20 mouse cellular contexts compared by ENCODE assay signal in genomic region chr15:92452620-92453019, GRCm38 (mm10). TPM values are rescaled to one million over a fixed set of nuclear protein-coding genes. Genes with fewer than 3 reads are reported as not detected.
A peak's percentile ranks its signal among the peaks of the same experiment; 100 is the strongest.
DNase-seq lines count a peak whose midpoint lies in the region; ATAC-seq lines count a peak whose summit lies in the region.
"Had no signal": no experiment of that assay in that cellular context is flagged by ENCODE, and none has a peak within 500 bp of the region (broad histone marks: within the 10 kb centered on the region; RNA-seq: fewer than 3 reads in every experiment).

No protein-coding gene starts in this region.

- no peaks in the 10 kb centered on the region; the same call in 1 of the 2 replicates for H3K9me3 ChIP-seq in hindbrain, embryonic 12.5 days (replicated peaks)
- H3K9me3 ChIP-seq in hindbrain, embryonic 10.5 days: no peaks in the 10 kb centered on the region
- H3K9me3 ChIP-seq in neural tube, embryonic 12.5 days: no peaks in the 10 kb centered on the region
- no peaks in the 10 kb centered on the region for H3K9me3 ChIP-seq in hindbrain, embryonic 15.5 days
- H3K9me3 ChIP-seq in neural tube, embryonic 13.5 days: no peaks in the 10 kb centered on the region
- H3K9me3 ChIP-seq: embryonic facial prominence, embryonic 10.5 days; forebrain, embryonic 13.5 days had no signal

- no peak for DNase-seq in hindbrain, embryonic 10.5 days (ENCODE audit: low spot score)
- DNase-seq in neural tube, embryonic 10.5 days (ENCODE audit: extremely low spot score, low spot score): no peak
- no peak for DNase-seq in ovary, adult 18-20 months (ENCODE audit: low spot score)
- DNase-seq: adrenal gland, adult 2 months; adrenal gland, postnatal 25 days; cerebellum, adult 2 months; cerebellum, postnatal 10 days; forebrain, postnatal 0 days; gastrocnemius, adult 2 months; gastrocnemius, postnatal 25 days; heart, postnatal 36 days had no signal

- H3K27me3 ChIP-seq in hindbrain, embryonic 12.5 days: no peaks in the 10 kb centered on the region
- no peaks in the 10 kb centered on the region for H3K27me3 ChIP-seq in hindbrain, embryonic 10.5 days (ENCODE audit: insufficient read depth, poor library complexity, severe bottlenecking)
- H3K27me3 ChIP-seq in neural tube, embryonic 12.5 days (replicated peaks): no peaks in the 10 kb centered on the region
- no peaks in the 10 kb centered on the region for H3K27me3 ChIP-seq in hindbrain, embryonic 15.5 days
- no peaks in the 10 kb centered on the region for H3K27me3 ChIP-seq in neural tube, embryonic 13.5 days
- H3K27me3 ChIP-seq: forebrain, embryonic 13.5 days; heart, embryonic 12.5 days had no signal

- H3K9ac ChIP-seq in hindbrain, embryonic 12.5 days: no peak overlapping the region
- no peak overlapping the region for H3K9ac ChIP-seq in neural tube, embryonic 12.5 days
- no peak overlapping the region for H3K9ac ChIP-seq in hindbrain, embryonic 15.5 days
- H3K9ac ChIP-seq in neural tube, embryonic 13.5 days: no peak overlapping the region
- H3K9ac ChIP-seq: forebrain, embryonic 13.5 days; forebrain, postnatal 0 days; heart, embryonic 12.5 days had no signal

- H3K4me3 ChIP-seq in hindbrain, embryonic 12.5 days: no peak overlapping the region
- H3K4me3 ChIP-seq in hindbrain, embryonic 10.5 days: no peak overlapping the region
- H3K4me3 ChIP-seq in neural tube, embryonic 12.5 days: no peak overlapping the region
- no peak overlapping the region for H3K4me3 ChIP-seq in hindbrain, embryonic 15.5 days
- no peak overlapping the region for H3K4me3 ChIP-seq in neural tube, embryonic 13.5 days
- H3K4me3 ChIP-seq: embryonic facial prominence, embryonic 10.5 days; forebrain, embryonic 13.5 days; gastrocnemius, adult 2 months; heart, embryonic 12.5 days had no signal

- no peaks in the 10 kb centered on the region for H3K4me1 ChIP-seq in hindbrain, embryonic 12.5 days
- no peaks in the 10 kb centered on the region; the same call in 1 of the 2 replicates for H3K4me1 ChIP-seq in hindbrain, embryonic 10.5 days (replicated peaks)
- H3K4me1 ChIP-seq in neural tube, embryonic 12.5 days: peaks cover 3% of the 10 kb centered on the region; the same call in 1 of the 2 replicates
- peaks cover 18% of the 10 kb centered on the region for H3K4me1 ChIP-seq in hindbrain, embryonic 15.5 days (replicated peaks)
- H3K4me1 ChIP-seq in neural tube, embryonic 13.5 days (replicated peaks): peaks cover 22% of the 10 kb centered on the region
- H3K4me1 ChIP-seq: embryonic facial prominence, embryonic 10.5 days; forebrain, embryonic 13.5 days; heart, embryonic 12.5 days had no signal

- no peak overlapping the region for H3K4me2 ChIP-seq in hindbrain, embryonic 12.5 days (replicated peaks)
- no peak overlapping the region for H3K4me2 ChIP-seq in neural tube, embryonic 12.5 days (replicated peaks)
- no peak overlapping the region for H3K4me2 ChIP-seq in hindbrain, embryonic 15.5 days
- no peak overlapping the region for H3K4me2 ChIP-seq in neural tube, embryonic 13.5 days
- H3K4me2 ChIP-seq: forebrain, embryonic 13.5 days; heart, embryonic 12.5 days had no signal

- WGBS in hindbrain, embryonic 12.5 days: 61% methylated on average over 7 of the region's 7 CpGs
- WGBS in hindbrain, embryonic 10.5 days: 83% methylated on average over 7 of the region's 7 CpGs
- WGBS in neural tube, embryonic 12.5 days: 49% methylated on average over 7 of the region's 7 CpGs
- WGBS in hindbrain, embryonic 15.5 days: 53% methylated on average over 7 of the region's 7 CpGs
- WGBS in neural tube, embryonic 13.5 days: 40% methylated on average over 7 of the region's 7 CpGs

- peak overlapping the region; percentile 60; the same call in 1 of the 2 replicates for H3K27ac ChIP-seq in hindbrain, embryonic 12.5 days
- H3K27ac ChIP-seq in hindbrain, embryonic 10.5 days: no peak overlapping the region
- H3K27ac ChIP-seq in neural tube, embryonic 12.5 days: no peak overlapping the region
- H3K27ac ChIP-seq in hindbrain, embryonic 15.5 days (replicated peaks): no peak overlapping the region
- H3K27ac ChIP-seq in neural tube, embryonic 13.5 days (replicated peaks): 0 out of 2 replicates have a peak overlapping the region, but pooled peaks have one; percentile 57
- H3K27ac ChIP-seq: embryonic facial prominence, embryonic 10.5 days; forebrain, embryonic 13.5 days; gastrocnemius, adult 2 months had no signal

- 0 out of 2 replicates have a peak, but pooled peaks have one; percentile 38 for ATAC-seq in hindbrain, embryonic 12.5 days (ENCODE audit: low FRiP score)
- ATAC-seq in neural tube, embryonic 12.5 days (ENCODE audit: low FRiP score, low read depth): 0 out of 2 replicates have a peak, but pooled peaks have one; percentile 56
- ATAC-seq in hindbrain, embryonic 15.5 days (ENCODE audit: low FRiP score, low read depth): peak; percentile 30; the same call in 1 of the 2 replicates
- ATAC-seq in neural tube, embryonic 13.5 days (ENCODE audit: low read depth): no peak
- ATAC-seq in CD4-positive, CD25-positive, alpha-beta regulatory T cell, adult 4 months: no peak
- ATAC-seq: forebrain, embryonic 13.5 days; forebrain, postnatal 0 days; intestine, postnatal 0 days had no signal

- H3K36me3 ChIP-seq in hindbrain, embryonic 12.5 days: no peaks in the 10 kb centered on the region
- no peaks in the 10 kb centered on the region for H3K36me3 ChIP-seq in hindbrain, embryonic 10.5 days
- no peaks in the 10 kb centered on the region for H3K36me3 ChIP-seq in neural tube, embryonic 12.5 days
- no peaks in the 10 kb centered on the region for H3K36me3 ChIP-seq in hindbrain, embryonic 15.5 days
- no peaks in the 10 kb centered on the region for H3K36me3 ChIP-seq in neural tube, embryonic 13.5 days
- H3K36me3 ChIP-seq: embryonic facial prominence, embryonic 10.5 days; heart, embryonic 12.5 days had no signal

RNA-seq across cellular contexts. Expression of gene Pdzrn4, which starts 55.9 kb away (rescaled TPM):
- polyA plus RNA-seq in hindbrain, embryonic 12.5 days (2016; fragmentation: Nextera tagmentation; extraction: Ambion mirVana): 27.4 and 35.3 TPM in 2 replicates
- 7.3 and 14.0 TPM in 2 replicates for polyA plus RNA-seq in hindbrain, embryonic 10.5 days (2016; fragmentation: Nextera tagmentation; extraction: Ambion mirVana)
- 15.9 and 17.4 TPM in 2 replicates for polyA plus RNA-seq in neural tube, embryonic 12.5 days (2016; fragmentation: Nextera tagmentation; extraction: Ambion mirVana)
- polyA plus RNA-seq in hindbrain, embryonic 15.5 days (2015; fragmentation: Nextera tagmentation; extraction: Ambion mirVana): 30.5 and 31.2 TPM in 2 replicates
- 24.0 and 26.8 TPM in 2 replicates for polyA plus RNA-seq in neural tube, embryonic 13.5 days (2015; fragmentation: Nextera tagmentation; extraction: Ambion mirVana)
- polyA plus RNA-seq in CD4-positive, CD25-positive, alpha-beta regulatory T cell, adult 4 months (2017; shearing (Covaris generic)): under 1 TPM in 1 of 2 experiments, not detected in 1; 0.12 TPM

Comparison
In these comparisons a context has a peak if more than half of its experiments do, and no peak if none do; other contexts are left out.
1. ATAC-seq: peak in hindbrain, embryonic 12.5 days (single experiment), neural tube, embryonic 12.5 days (single experiment) and hindbrain, embryonic 15.5 days (single experiment); none in neural tube, embryonic 13.5 days (single experiment) and CD4-positive, CD25-positive, alpha-beta regulatory T cell, adult 4 months (single experiment).
2. H3K27ac ChIP-seq: peak in hindbrain, embryonic 12.5 days (single experiment) and neural tube, embryonic 13.5 days (single experiment); none in hindbrain, embryonic 10.5 days (single experiment), neural tube, embryonic 12.5 days (single experiment) and hindbrain, embryonic 15.5 days (single experiment).